Mouse (Mus musculus): ENCODE measurements at regions not wholly inside any gene's neighbourhood (a gene's known extent, or its start where the extent isn't known, plus 50 kb on each side); places are given as distances from the start of the nearest gene placed in this dataset.

- no peak for DNase-seq (ENCODE audit: low read depth, low spot score)
Measured at GRCm38 (mm10) chr15:8582676-8583075, 62.9 kb upstream of the Gm2310 start.

DNA sequence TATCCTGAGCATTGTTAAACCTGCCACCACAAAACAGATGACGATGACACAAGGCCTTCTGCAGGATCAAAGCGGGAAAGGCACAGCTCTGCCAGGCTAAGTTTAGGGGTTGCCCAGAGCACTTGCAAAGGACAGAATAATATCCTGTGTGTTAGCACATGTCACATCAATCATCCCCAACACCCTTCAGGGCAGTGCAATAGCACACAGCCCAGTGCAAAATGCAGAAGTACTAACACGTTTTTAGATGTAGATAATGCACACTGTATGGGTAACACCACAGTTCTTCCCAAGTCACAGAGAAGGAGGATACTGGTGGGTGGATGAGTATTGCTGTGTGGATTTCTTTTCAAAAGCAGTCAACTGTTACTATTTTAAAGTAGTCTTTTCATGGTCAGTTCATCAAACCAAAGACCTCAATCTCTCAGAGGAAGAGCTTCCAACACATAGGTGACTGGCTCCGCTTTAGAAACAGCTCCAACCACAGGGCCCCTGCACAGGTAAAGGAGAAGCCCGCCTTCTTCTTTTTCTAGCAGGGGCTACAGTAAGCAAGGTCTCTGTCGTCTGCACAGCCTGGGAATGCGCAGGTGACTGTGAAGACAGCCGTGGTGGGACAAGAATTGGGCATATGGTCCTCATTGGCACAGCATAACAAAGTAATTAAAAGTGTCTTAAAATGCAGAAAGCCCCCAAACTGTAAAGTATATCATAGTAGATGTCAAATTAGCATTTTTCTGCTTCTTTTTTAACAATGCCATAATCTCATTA lies 61.6 kb upstream of the Gm2310 start:
- DNase-seq (ENCODE audit: low read depth, low spot score) = no peak

DNA sequence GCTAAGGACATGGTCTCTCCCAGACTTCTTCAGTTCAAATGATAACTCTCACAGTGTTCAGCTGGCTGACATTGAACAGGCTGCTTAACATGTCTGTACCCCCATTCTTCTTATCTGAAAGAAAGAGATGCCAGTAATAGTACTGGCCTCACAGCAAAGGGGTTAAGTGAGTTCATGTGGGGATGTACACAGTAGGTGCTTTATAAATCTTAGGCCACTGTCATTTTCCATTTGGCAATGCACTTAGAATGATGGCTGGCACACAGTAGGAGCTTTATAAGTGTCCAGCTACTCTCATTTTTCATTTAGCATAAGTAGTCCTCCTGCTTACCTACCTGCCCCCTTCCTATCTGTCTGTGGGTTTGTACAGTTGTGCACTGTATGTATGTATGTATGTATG lies 60.3 kb upstream of the Gm2310 start:
- no peak for DNase-seq (ENCODE audit: low read depth, low spot score)

GRCm38 (mm10) chr15:8577480-8577881 lies 57.7 kb upstream of the Gm2310 start:
- DNase-seq (ENCODE audit: low read depth, low spot score) = peak; percentile 40

DNA sequence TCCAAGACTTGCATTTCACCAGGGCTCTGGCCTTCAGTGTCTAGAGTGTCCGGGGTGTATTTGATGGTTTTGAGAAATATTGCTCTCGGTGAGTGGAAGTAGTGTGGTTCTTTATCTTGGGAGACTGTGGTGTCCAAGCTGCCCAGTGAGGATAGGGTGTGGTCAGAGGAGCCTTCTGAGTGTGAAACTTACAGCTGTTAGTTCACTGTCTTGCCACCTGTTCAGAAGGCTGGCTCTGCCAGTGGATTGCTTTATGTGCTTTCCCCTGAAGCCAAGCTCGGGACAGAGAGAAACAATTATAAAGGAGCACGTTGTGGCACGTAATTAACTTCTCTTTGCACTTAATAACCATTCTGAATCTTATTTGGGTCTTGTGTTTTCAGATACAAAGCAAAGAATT lies 57.2 kb upstream of the Gm2310 start:
- DNase-seq (ENCODE audit: low read depth, low spot score) = no peak

DNA sequence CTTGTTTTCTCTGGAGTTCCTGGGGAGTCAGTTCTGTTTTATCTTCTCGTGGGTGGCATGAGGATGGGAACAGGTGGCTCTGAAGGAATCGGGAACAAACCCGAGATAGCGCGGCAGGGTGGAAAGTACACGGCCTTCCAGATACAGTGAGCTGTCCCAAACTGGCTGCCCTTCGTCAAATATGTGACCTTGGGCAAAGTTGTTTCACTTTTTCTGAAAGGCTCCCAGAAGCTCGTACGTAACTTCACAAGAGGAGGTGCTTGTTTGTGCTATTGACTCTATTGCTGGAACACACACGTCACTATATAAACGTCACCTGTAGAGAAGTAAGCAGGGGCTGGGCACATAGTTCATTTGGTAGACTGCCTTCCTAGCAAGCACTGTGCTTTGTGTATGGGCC lies 49.9 kb upstream of the Gm2310 start:
- no peak for DNase-seq (ENCODE audit: low read depth, low spot score)
